Mouse (Mus musculus) C2C12 (cell line): ENCODE measurements around the gene Kif3a.

Experiments
- CEBPB ChIP-seq: IDR thresholded peaks from one replicate; pipeline ENCODE4 v1.6.1; 2011; ENCODE audit warnings: low read depth, mild to moderate bottlenecking, control low read depth, moderate library complexity
- CTCF ChIP-seq: IDR thresholded peaks from one replicate; pipeline ENCODE4 v1.5.1; 2011; ENCODE audit not compliant: control insufficient read depth, insufficient read depth, insufficient read length
- FOSL1 ChIP-seq: IDR thresholded peaks from one replicate; pipeline ENCODE4 v1.8.0; 2011; ENCODE audit warnings: mild to moderate bottlenecking, low read length; ENCODE audit not compliant: poor library complexity, insufficient read depth, severe bottlenecking
- MAX ChIP-seq: IDR thresholded peaks from one replicate; pipeline ENCODE4 v1.6.1; 2011; ENCODE audit warnings: mild to moderate bottlenecking, control low read depth
- MYOD1 ChIP-seq: IDR thresholded peaks from one replicate; pipeline ENCODE4 v1.6.1; 2011; ENCODE audit warnings: low read depth; ENCODE audit not compliant: control insufficient read depth, insufficient read length
- MYOG ChIP-seq: IDR thresholded peaks from one replicate; pipeline ENCODE4 v1.6.1; 2011; ENCODE audit not compliant: control insufficient read depth, insufficient read length; ENCODE audit errors: extremely low read depth
- USF1 ChIP-seq: IDR thresholded peaks from one replicate; pipeline ENCODE4 v1.6.1; 2011; ENCODE audit warnings: low read depth, mild to moderate bottlenecking, control low read depth, moderate library complexity

DNA sequence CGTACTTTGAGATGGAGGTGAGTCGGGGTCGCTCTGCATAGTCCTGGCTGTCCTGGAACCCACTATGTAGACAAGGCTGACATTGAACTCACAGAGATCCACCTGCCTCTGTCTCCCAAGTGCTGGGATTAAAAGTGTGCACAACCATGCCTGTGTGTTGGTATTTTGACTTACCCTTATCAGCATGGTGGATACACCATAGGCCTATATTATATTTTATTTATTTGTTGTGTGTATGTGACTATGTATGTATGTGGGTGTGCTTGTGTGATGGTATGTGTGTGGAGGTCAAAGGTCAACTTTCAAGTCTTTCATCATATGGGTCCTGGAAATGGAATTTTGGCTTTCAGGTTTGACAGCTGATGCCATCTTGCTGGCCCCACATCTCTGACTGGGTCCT is 44.8 kb upstream of the Kif3a start:
- no peak for TF ChIP-seq MYOD1
- TF ChIP-seq CTCF: no peak
- TF ChIP-seq MAX: no peak
- no peak for TF ChIP-seq USF1
- TF ChIP-seq MYOG: no peak
- no peak for TF ChIP-seq CEBPB
- TF ChIP-seq FOSL1: no peak
